In genomic region chr12:40564261-40564660, GRCm38 (mm10) we compare ENCODE assay signal across 15 mouse cellular contexts.
DNase-seq lines count a peak whose midpoint lies in the region; ATAC-seq lines count a peak whose summit lies in the region.
"Had no signal": no experiment of that assay in that cellular context is flagged by ENCODE, and none has a peak within 500 bp of the region (broad histone marks: within the 10 kb centered on the region; RNA-seq: fewer than 3 reads in every experiment).

No protein-coding gene starts in this region.

- no peak overlapping the region for H3K4me3 ChIP-seq in embryonic facial prominence, embryonic 14.5 days (ENCODE audit: low read depth, low read length)
- H3K4me3 ChIP-seq in embryonic facial prominence, embryonic 10.5 days: no peak overlapping the region
- no peak overlapping the region for H3K4me3 ChIP-seq in kidney, embryonic 15.5 days (replicated peaks)
- no peak overlapping the region for H3K4me3 ChIP-seq in lung, embryonic 15.5 days
- H3K4me3 ChIP-seq in hindbrain, embryonic 10.5 days: no peak overlapping the region
- H3K4me3 ChIP-seq: heart, embryonic 13.5 days; midbrain, embryonic 12.5 days had no signal

- no peak for ATAC-seq in embryonic facial prominence, embryonic 14.5 days (ENCODE audit: low read depth)
- ATAC-seq in kidney, embryonic 15.5 days (replicated peaks; ENCODE audit: low FRiP score): peak; percentile 49
- peak; percentile 50; the same call in 1 of the 2 replicates for ATAC-seq in lung, embryonic 15.5 days (ENCODE audit: borderline replicate concordance, extremely low read depth, low FRiP score, low TSS enrichment)
- ATAC-seq in megakaryocyte, adult 5-6 weeks (ENCODE audit: poor library complexity, severe bottlenecking): peak; percentile 37
- ATAC-seq: forebrain, embryonic 16.5 days had no signal

- no peak overlapping the region for H3K4me2 ChIP-seq in embryonic facial prominence, embryonic 14.5 days (ENCODE audit: low read depth, low read length)
- no peak overlapping the region for H3K4me2 ChIP-seq in kidney, embryonic 15.5 days
- no peak overlapping the region for H3K4me2 ChIP-seq in lung, embryonic 15.5 days
- H3K4me2 ChIP-seq: heart, embryonic 13.5 days; midbrain, embryonic 12.5 days had no signal

- peak; percentile 55 for DNase-seq in embryonic facial prominence, embryonic 14.5 days (ENCODE audit: low spot score)
- DNase-seq in embryonic facial prominence, embryonic 10.5 days (ENCODE audit: low spot score): no peak
- DNase-seq in kidney, adult 11 months: no peak
- no peak for DNase-seq in lung, postnatal 4 days
- no peak for DNase-seq in hindbrain, embryonic 10.5 days (ENCODE audit: low spot score)
- DNase-seq: adrenal gland, postnatal 25 days; cerebellum, adult 9-10 months; liver; thymus, postnatal 25 days had no signal

- H3K9me3 ChIP-seq in embryonic facial prominence, embryonic 14.5 days (ENCODE audit: control insufficient read depth, low read length): no peaks in the 10 kb centered on the region
- H3K9me3 ChIP-seq in embryonic facial prominence, embryonic 10.5 days: no peaks in the 10 kb centered on the region
- H3K9me3 ChIP-seq in kidney, embryonic 15.5 days (replicated peaks): no peaks in the 10 kb centered on the region
- no peaks in the 10 kb centered on the region for H3K9me3 ChIP-seq in lung, embryonic 15.5 days
- no peaks in the 10 kb centered on the region for H3K9me3 ChIP-seq in hindbrain, embryonic 10.5 days
- H3K9me3 ChIP-seq: heart, embryonic 13.5 days; midbrain, embryonic 12.5 days had no signal

- H3K27me3 ChIP-seq in embryonic facial prominence, embryonic 14.5 days (replicated peaks; ENCODE audit: control insufficient read depth, insufficient read depth, low read length): no peaks in the 10 kb centered on the region
- H3K27me3 ChIP-seq in embryonic facial prominence, embryonic 10.5 days (replicated peaks; ENCODE audit: low read depth, poor library complexity, severe bottlenecking): no peaks in the 10 kb centered on the region
- no peaks in the 10 kb centered on the region for H3K27me3 ChIP-seq in kidney, embryonic 15.5 days
- no peaks in the 10 kb centered on the region for H3K27me3 ChIP-seq in lung, embryonic 15.5 days
- no peaks in the 10 kb centered on the region for H3K27me3 ChIP-seq in hindbrain, embryonic 10.5 days (ENCODE audit: insufficient read depth, poor library complexity, severe bottlenecking)
- H3K27me3 ChIP-seq: heart, embryonic 13.5 days; midbrain, embryonic 12.5 days had no signal

- H3K36me3 ChIP-seq in embryonic facial prominence, embryonic 14.5 days (ENCODE audit: control insufficient read depth, insufficient read depth, low read length): no peaks in the 10 kb centered on the region
- H3K36me3 ChIP-seq in embryonic facial prominence, embryonic 10.5 days (replicated peaks): no peaks in the 10 kb centered on the region
- no peaks in the 10 kb centered on the region for H3K36me3 ChIP-seq in kidney, embryonic 15.5 days
- H3K36me3 ChIP-seq in lung, embryonic 15.5 days: no peaks in the 10 kb centered on the region
- no peaks in the 10 kb centered on the region for H3K36me3 ChIP-seq in hindbrain, embryonic 10.5 days
- H3K36me3 ChIP-seq: heart, embryonic 13.5 days; midbrain, embryonic 12.5 days had no signal

- WGBS in embryonic facial prominence, embryonic 14.5 days: 61% methylated on average over 2 of the region's 2 CpGs
- 74% methylated on average over 2 of the region's 2 CpGs for WGBS in embryonic facial prominence, embryonic 10.5 days
- WGBS in kidney, embryonic 15.5 days: 36% methylated on average over 2 of the region's 2 CpGs
- WGBS in lung, embryonic 15.5 days: 49% methylated on average over 2 of the region's 2 CpGs
- WGBS in hindbrain, embryonic 10.5 days: 82% methylated on average over 2 of the region's 2 CpGs

- no peak overlapping the region for H3K27ac ChIP-seq in embryonic facial prominence, embryonic 14.5 days (replicated peaks; ENCODE audit: low read depth, low read length)
- no peak overlapping the region for H3K27ac ChIP-seq in embryonic facial prominence, embryonic 10.5 days (replicated peaks)
- H3K27ac ChIP-seq in kidney, embryonic 15.5 days: no peak overlapping the region
- peak overlapping the region; percentile 82 for H3K27ac ChIP-seq in lung, embryonic 15.5 days
- H3K27ac ChIP-seq in hindbrain, embryonic 10.5 days: no peak overlapping the region
- H3K27ac ChIP-seq: heart, embryonic 13.5 days; midbrain, embryonic 12.5 days had no signal

- 0 out of 2 replicates have a peak, but pooled peaks cover 9% of the 10 kb centered on the region for H3K4me1 ChIP-seq in embryonic facial prominence, embryonic 14.5 days (ENCODE audit: control insufficient read depth, insufficient read depth, low read length)
- H3K4me1 ChIP-seq in embryonic facial prominence, embryonic 10.5 days: peaks cover 21% of the 10 kb centered on the region
- H3K4me1 ChIP-seq in kidney, embryonic 15.5 days: peaks cover 9% of the 10 kb centered on the region
- peaks cover 40% of the 10 kb centered on the region for H3K4me1 ChIP-seq in lung, embryonic 15.5 days
- H3K4me1 ChIP-seq in hindbrain, embryonic 10.5 days (replicated peaks): no peaks in the 10 kb centered on the region; the same call in 1 of the 2 replicates
- H3K4me1 ChIP-seq: midbrain, embryonic 12.5 days had no signal

- H3K9ac ChIP-seq in embryonic facial prominence, embryonic 14.5 days (ENCODE audit: low read depth, low read length): no peak overlapping the region
- no peak overlapping the region for H3K9ac ChIP-seq in kidney, embryonic 15.5 days
- H3K9ac ChIP-seq in lung, embryonic 15.5 days: no peak overlapping the region
- H3K9ac ChIP-seq: heart, embryonic 13.5 days; midbrain, embryonic 12.5 days had no signal
